Mouse (Mus musculus): ENCODE measurements around the gene Lrmp. TPM values are rescaled to one million over a fixed set of nuclear protein-coding genes. Genes with fewer than 3 reads are reported as not detected.

Gene Lrmp
- total and polyA plus RNA-seq, 2 experiments from 2014 or later: 0.54 to 1.7 TPM

GRCm38 (mm10) chr6:145210056-145210680, 94.7 kb downstream of the Lrmp start:
- Histone ChIP-seq H3K4me3 (ENCODE audit: low read length) (peak overlapping the region; percentile 47), H3K4me1 (ENCODE audit: insufficient read depth, low read length) (peaks cover 11% of the 10 kb centered on the region; the same call in 1 of the 2 replicates), H3K27ac (peak overlapping the region; percentile 49; the same call in 1 of the 2 replicates), H3K27me3 (ENCODE audit: insufficient read depth, low read length) (no peaks in the 10 kb centered on the region), H3K9me3 (ENCODE audit: low read length) (no peaks in the 10 kb centered on the region), H3K36me3 (ENCODE audit: insufficient read depth, low read length) (no peaks in the 10 kb centered on the region), H3K9ac (replicated peaks; ENCODE audit: low read length) (0 out of 2 replicates have a peak overlapping the region, but pooled peaks have one; percentile 22), H3K4me2 (ENCODE audit: low read depth, low read length) (peak overlapping the region; percentile 72)
- ATAC-seq: no peak
- WGBS: 20% methylated on average over 8 of the region's 8 CpGs
- DNase-seq (ENCODE audit: low spot score): no peak
- no peak for TF ChIP-seq CTCF (IDR thresholded peaks at IDR 0.05; ENCODE audit: low read depth)

- no peak for TF ChIP-seq CTCF (IDR thresholded peaks at IDR 0.05; ENCODE audit: low read depth)
- H3K9me3 ChIP-seq (ENCODE audit: low read length): no peaks in the 10 kb centered on the region
- WGBS: under 1% methylated on average over 36 of the region's 36 CpGs
- no peaks in the 10 kb centered on the region; the same call in 1 of the 2 replicates for H3K36me3 ChIP-seq (ENCODE audit: insufficient read depth, low read length)
- peak; percentile 100 for ATAC-seq
- H3K9ac ChIP-seq (replicated peaks; ENCODE audit: low read length): peak within 1 kb of the TSS; percentile 88
- no peaks in the 10 kb centered on the region for H3K27me3 ChIP-seq (ENCODE audit: insufficient read depth, low read length)
- peak within 1 kb of the TSS; percentile 99 for H3K27ac ChIP-seq
- peaks cover 11% of the 10 kb centered on the region; the same call in 1 of the 2 replicates for H3K4me1 ChIP-seq (ENCODE audit: insufficient read depth, low read length)
- peak within 1 kb of the TSS; percentile 77 for H3K4me3 ChIP-seq (ENCODE audit: low read length)
- peak within 1 kb of the TSS; percentile 72 for H3K4me2 ChIP-seq (ENCODE audit: low read depth, low read length)
- DNase-seq (ENCODE audit: low spot score): peak; percentile 99
Measured at GRCm38 (mm10) chr6:145210816-145211338, 95.4 kb downstream of the Lrmp start, which contains the start of the genes Casc1 and Etfrf1. TSS of gene Casc1 (minus strand) at chr6:145211005. TSS of gene Etfrf1 (plus strand) at chr6:145211134.

GRCm38 (mm10) chr6:145211376-145212305, 96.2 kb downstream of the Lrmp start:
- no peak for DNase-seq (ENCODE audit: low spot score)
- Histone ChIP-seq H3K9ac (replicated peaks; ENCODE audit: low read length) (peak overlapping the region; percentile 88), H3K9me3 (ENCODE audit: low read length) (no peaks in the 10 kb centered on the region), H3K27me3 (ENCODE audit: insufficient read depth, low read length) (no peaks in the 10 kb centered on the region), H3K27ac (peak overlapping the region; percentile 99), H3K4me2 (ENCODE audit: low read depth, low read length) (peak overlapping the region; percentile 72), H3K4me3 (ENCODE audit: low read length) (peak overlapping the region; percentile 77), H3K4me1 (ENCODE audit: insufficient read depth, low read length) (peaks cover 11% of the 10 kb centered on the region; the same call in 1 of the 2 replicates), H3K36me3 (ENCODE audit: insufficient read depth, low read length) (no peaks in the 10 kb centered on the region; the same call in 1 of the 2 replicates)
- TF ChIP-seq CTCF (IDR thresholded peaks at IDR 0.05; ENCODE audit: low read depth): peak; percentile 44
- WGBS: 3% methylated on average over 21 of the region's 21 CpGs
- ATAC-seq: peak; percentile 57

DNA sequence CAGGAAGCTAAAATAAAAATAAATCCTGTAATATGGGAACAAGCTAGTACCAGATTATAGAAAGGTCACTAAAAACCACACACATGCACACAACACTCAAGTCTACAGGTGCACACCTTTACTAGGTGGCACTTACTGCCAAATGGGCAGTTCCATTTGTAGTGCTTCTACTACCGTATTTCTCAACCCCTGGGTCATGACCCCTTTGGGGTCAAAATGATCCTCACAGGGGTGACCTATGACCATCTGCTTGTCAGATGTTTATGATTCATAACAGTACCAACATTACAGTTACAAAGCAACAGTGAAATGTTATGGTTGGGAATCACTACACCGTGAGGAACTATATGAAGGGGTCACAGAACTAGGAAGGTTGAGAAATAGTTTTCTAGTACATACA, 98.5 kb downstream of the Lrmp start:
- no peak overlapping the region for H3K4me2 ChIP-seq (ENCODE audit: low read depth, low read length)
- H3K4me3 ChIP-seq (ENCODE audit: low read length): no peak overlapping the region
- no peak for ATAC-seq
- H3K4me1 ChIP-seq (ENCODE audit: insufficient read depth, low read length): peaks cover 11% of the 10 kb centered on the region; the same call in 1 of the 2 replicates
- H3K27ac ChIP-seq: no peak overlapping the region
- no peak for DNase-seq (ENCODE audit: low spot score)
- WGBS: 87% methylated on average over 2 of the region's 2 CpGs
- no peak overlapping the region for H3K9ac ChIP-seq (replicated peaks; ENCODE audit: low read length)
- peaks cover 8% of the 10 kb centered on the region; the same call in 1 of the 2 replicates for H3K36me3 ChIP-seq (ENCODE audit: insufficient read depth, low read length)
- H3K27me3 ChIP-seq (ENCODE audit: insufficient read depth, low read length): no peaks in the 10 kb centered on the region
- no peaks in the 10 kb centered on the region for H3K9me3 ChIP-seq (ENCODE audit: low read length)
- TF ChIP-seq CTCF (IDR thresholded peaks at IDR 0.05; ENCODE audit: low read depth): no peak

DNA sequence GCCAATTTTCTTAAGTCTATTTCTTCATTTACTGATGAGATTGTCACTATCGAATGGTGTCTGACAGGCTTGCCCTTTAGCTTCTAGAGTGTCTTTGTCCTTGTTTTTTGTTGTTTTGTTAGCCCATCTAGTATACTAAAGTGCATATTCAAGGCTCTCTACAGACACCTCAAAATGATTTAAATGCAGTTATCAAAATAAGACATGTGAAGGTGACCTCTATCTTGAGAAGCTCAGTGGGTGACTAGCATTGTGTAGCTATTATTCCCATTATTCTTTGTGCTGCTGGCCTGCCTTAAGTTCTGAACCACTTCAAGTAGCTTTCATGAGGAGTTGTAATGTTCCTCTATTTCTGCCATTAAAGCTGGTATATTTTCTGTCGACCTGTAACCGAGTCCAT, 100.4 kb downstream of the Lrmp start:
- WGBS: 91% methylated on average over 3 of the region's 3 CpGs
- no peaks in the 10 kb centered on the region for H3K27me3 ChIP-seq (ENCODE audit: insufficient read depth, low read length)
- H3K9ac ChIP-seq (replicated peaks; ENCODE audit: low read length): no peak overlapping the region
- H3K9me3 ChIP-seq (ENCODE audit: low read length): no peaks in the 10 kb centered on the region
- peaks cover 11% of the 10 kb centered on the region; the same call in 1 of the 2 replicates for H3K4me1 ChIP-seq (ENCODE audit: insufficient read depth, low read length)
- no peak overlapping the region for H3K4me2 ChIP-seq (ENCODE audit: low read depth, low read length)
- ATAC-seq (no peak), DNase-seq (ENCODE audit: low spot score) (no peak)
- no peak overlapping the region for H3K27ac ChIP-seq
- TF ChIP-seq CTCF (IDR thresholded peaks at IDR 0.05; ENCODE audit: low read depth): no peak
- no peak overlapping the region for H3K4me3 ChIP-seq (ENCODE audit: low read length)
- peaks cover 13% of the 10 kb centered on the region; the same call in 1 of the 2 replicates for H3K36me3 ChIP-seq (ENCODE audit: insufficient read depth, low read length)

DNA sequence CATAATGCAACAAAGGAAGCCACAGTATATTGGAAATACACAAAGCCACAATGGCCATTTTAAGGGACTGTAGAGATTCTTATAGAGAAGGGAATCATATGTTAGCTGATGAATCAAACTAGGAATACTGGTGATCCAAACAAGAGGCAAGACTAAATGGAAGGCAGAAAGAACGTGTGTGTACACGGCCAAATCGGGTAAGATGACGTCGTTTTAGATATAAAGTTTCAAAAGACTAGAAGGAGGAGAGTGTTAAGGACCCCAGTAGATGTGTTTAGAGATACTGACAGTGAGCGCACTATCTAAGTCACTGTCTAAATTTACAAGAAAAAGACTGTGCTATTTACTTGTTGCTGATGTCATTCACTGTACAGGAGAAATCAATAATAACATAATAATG, 108.8 kb downstream of the Lrmp start:
- no peak for ATAC-seq
- WGBS: 93% methylated on average over 6 of the region's 6 CpGs

More for the DNA sequence above, 108.8 kb downstream of the Lrmp start:
- Histone ChIP-seq H3K27ac (no peak overlapping the region), H3K4me1 (ENCODE audit: insufficient read depth, low read length) (no peaks in the 10 kb centered on the region), H3K27me3 (ENCODE audit: insufficient read depth, low read length) (no peaks in the 10 kb centered on the region), H3K4me3 (ENCODE audit: low read length) (no peak overlapping the region), H3K9me3 (ENCODE audit: low read length) (no peaks in the 10 kb centered on the region), H3K36me3 (ENCODE audit: insufficient read depth, low read length) (0 out of 2 replicates have a peak, but pooled peaks cover 3% of the 10 kb centered on the region), H3K9ac (replicated peaks; ENCODE audit: low read length) (no peak overlapping the region), H3K4me2 (ENCODE audit: low read depth, low read length) (no peak overlapping the region)
- no peak for TF ChIP-seq CTCF (IDR thresholded peaks at IDR 0.05; ENCODE audit: low read depth)
- no peak for DNase-seq (ENCODE audit: low spot score)

Other genes starting within 250 kb of the Lrmp start
- 81.8 and 94.3 TPM in 2 replicates for gene Bcat1, start 39.5 kb upstream of the Lrmp start, total RNA-seq (2014; rRNA removed)
- 58.2 and 59.7 TPM in 2 replicates for gene Bcat1, start 39.5 kb upstream of the Lrmp start, polyA plus RNA-seq (2015; fragmentation: Nextera tagmentation; extraction: Ambion mirVana)
- 1.5 and 1.7 TPM in 2 replicates for gene Casc1, start 95.4 kb downstream of the Lrmp start, total RNA-seq (2014; rRNA removed)
- 0.80 and 1.2 TPM in 2 replicates for gene Casc1, start 95.4 kb downstream of the Lrmp start, polyA plus RNA-seq (2015; fragmentation: Nextera tagmentation; extraction: Ambion mirVana)
- gene Etfrf1, start 95.5 kb downstream of the Lrmp start, total RNA-seq (2014; rRNA removed): 10.9 and 11.8 TPM in 2 replicates
- 33.5 and 36.3 TPM in 2 replicates for gene Etfrf1, start 95.5 kb downstream of the Lrmp start, polyA plus RNA-seq (2015; fragmentation: Nextera tagmentation; extraction: Ambion mirVana)
- gene Kras, start 134.6 kb downstream of the Lrmp start, total RNA-seq (2014; rRNA removed): 25.9 and 27.9 TPM in 2 replicates
- gene Kras, start 134.6 kb downstream of the Lrmp start, polyA plus RNA-seq (2015; fragmentation: Nextera tagmentation; extraction: Ambion mirVana): 70.0 and 72.5 TPM in 2 replicates

All from hindbrain, postnatal 0 days (tissue).